Mouse (Mus musculus) kidney, postnatal 36 days (tissue): ENCODE measurements at regions not wholly inside any gene's neighbourhood (a gene's known extent, or its start where the extent isn't known, plus 50 kb on each side); places are given as distances from the start of the nearest gene placed in this dataset.
A peak's percentile ranks its signal among the peaks of the same experiment; 100 is the strongest.

Experiments used
- DNase-seq, 2 experiments: peaks; one replicate each; pipeline ENCODE4 v3.0.0; 2021 to 2022; ENCODE audit warnings: mixed read lengths in 2 of 2

GRCm38 (mm10) chr16:90614137-90614536 is 113.1 kb downstream of the Mis18a start:
- DNase-seq: no peak

DNA sequence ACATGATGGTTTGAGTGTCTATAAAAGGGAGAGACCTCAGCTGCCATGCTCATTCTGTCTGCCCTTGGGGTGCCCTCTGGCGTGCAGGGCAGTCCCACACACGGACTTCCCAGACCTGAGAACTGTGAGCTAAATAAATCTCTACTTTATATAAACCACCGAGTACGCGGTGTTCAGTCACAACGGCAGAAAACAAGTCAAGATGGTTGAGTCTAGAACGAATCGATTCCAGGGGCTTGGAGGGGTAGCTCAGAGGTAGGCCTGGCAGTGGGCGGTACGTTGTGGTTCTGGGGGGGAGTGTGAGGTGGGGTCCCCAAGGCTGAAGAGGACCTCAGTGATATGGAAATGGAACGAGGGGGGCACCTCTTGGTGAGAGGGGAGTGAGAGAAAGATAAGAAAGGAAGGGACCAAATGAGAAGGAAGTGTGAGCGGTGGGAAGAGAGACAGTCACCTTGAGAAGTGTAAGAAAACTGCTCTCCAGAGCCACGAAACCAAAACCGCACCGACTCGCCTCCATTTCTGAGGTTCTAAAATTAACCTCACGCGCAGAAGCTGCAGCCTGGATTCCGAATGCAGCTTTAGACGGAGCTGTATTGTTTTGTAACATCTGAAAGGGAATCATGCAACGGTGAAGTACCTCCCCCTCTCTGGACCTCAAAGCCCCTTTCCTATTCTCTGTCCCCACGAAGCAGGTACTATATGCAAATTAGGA is 117.0 kb downstream of the Mis18a start:
- DNase-seq: no peak

DNA sequence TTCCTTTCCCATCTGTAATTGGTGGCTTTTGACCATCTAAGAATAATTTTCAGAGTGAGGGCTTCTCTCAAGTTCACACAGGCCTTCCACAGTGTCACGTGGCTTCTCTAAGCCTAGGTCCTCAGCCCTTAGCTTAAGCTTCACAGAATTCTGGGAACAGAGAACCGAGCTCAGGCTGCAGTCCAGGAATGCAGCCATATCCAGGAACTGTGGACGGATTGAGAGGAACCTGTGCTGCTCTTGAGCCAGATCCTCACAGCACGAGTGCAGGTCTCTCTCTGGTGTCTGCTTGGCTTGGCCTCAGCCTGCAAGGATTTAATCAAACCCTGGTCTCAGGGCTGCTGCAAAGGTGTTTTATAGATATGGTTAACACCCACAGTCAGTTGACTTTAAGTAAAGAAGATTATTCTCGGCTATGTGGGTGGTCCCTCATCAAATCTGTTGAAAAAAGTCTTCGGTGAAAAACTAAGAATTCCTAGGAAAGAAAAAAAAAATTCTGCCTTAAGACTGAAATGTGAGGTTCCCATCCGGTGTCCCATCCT is 127.8 kb downstream of the Mis18a start:
- DNase-seq: no peak

DNA sequence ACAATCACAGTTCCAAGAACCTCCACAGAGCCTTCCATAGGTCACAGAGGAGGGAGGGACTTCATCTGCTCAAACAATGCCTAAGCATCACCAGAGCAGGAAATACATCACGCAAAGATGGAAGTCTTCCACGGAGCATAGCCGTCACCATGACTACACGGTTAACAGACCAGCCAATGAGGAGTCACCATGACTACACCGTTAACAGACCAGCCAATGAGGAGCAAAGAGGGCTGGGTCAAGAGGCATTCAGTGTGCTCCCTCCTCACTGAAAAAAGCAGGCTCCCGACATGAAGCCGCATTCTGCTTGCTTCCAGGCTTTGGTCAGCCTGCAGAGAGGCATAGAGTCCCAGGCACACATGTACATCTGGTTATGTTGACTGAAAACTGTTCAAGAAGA is 128.5 kb downstream of the Mis18a start:
- no peak for DNase-seq

DNA sequence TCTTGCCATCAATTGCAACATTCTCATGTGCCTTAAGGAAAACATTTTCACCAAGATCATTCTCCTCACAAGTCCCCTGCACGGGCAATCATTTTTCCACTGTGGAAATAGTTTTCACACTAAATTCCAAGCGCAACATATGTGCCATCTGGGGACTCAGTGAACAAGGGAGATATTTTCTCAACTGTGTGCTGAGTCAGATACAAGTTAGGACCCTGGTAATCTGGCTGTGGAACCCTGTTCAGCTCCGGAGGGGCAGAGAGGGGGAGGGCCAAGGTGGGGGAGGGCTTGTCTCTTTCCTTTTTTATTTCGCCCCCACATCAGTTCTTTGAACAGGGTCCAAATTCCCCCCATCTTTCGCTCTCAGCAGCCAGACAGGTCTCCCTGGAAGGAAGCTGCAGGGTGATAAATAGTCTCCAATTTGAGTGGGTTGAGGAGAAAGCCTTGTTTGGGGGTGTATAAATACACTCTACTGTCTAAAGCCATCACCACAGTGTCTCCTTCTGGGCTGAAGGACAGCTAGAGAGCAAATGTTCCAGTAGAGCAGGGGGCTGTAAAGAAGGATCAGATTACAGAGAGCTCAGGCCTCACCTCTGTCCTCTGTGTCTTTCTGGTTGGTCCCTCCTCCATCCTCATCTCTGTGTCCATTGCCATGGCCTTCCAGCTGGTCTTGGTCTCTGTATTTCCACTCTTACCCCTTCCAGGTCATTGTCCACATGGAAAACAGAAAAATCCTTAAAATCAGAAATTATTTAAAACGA is 134.3 kb downstream of the Mis18a start:
- DNase-seq: no peak

DNA sequence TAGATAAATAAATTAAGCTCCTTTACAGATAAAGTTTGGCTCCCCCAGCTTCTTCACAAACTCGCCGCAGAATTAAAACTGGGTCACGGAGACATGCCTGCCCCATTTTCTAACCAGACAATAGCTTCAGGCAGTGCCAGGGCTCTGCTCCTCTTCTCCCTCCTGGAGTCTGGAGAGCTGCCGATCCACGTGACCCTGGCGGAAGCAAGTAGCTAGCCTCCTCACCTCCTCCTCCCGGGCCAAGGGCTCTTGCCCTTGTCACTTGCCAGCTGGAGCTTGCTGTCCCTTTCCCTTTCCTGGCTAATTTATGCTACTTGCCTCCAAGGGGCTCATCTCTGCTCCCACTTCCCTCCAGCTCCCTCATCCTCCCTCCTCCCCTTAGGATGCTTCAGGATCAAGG is 142.0 kb downstream of the Mis18a start:
- peak; percentile 3 to 66 for DNase-seq

DNA sequence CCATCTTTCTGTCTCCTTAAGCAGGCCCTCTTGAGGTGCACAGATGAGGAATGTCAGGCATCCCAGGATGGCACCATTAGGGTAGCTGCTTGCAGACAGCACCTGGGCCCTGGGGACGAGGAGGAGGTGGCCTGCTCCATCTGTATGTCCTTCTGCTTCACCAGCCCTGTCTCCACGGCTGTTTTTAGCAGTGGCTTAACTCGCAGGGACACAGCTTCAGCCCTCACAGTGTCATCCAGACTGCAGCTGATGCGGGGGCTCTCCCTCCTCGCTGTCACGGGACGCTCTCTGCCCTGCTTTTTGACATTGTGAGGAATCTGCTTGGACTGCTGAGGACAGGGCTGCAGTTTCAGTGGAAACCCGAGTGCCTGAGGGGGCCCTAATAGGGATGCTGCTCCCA is 146.8 kb downstream of the Mis18a start:
- DNase-seq: no peak

- DNase-seq: no peak
These were observed 156.1 kb downstream of the Mis18a start for GRCm38 (mm10) chr16:90571107-90571506.

DNA sequence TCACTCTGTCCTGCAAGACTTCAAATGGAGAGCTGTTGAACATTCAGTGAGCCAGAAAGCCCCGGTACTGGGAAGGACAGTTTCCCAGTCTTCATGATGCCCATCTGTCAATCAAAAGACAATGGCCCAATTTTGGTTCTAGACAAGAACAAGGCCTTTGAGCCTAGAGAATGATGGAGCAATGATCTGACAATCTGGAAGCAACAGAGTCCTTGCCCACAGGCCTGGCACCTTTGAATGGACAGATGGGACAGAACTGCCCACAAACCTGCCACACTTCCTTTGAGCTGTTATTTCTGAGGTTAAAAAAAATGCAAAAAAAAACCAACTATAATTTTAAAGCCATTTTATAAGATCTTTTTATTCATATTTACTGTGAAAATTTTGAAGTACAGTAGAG is 157.4 kb downstream of the Mis18a start:
- DNase-seq: no peak

DNA sequence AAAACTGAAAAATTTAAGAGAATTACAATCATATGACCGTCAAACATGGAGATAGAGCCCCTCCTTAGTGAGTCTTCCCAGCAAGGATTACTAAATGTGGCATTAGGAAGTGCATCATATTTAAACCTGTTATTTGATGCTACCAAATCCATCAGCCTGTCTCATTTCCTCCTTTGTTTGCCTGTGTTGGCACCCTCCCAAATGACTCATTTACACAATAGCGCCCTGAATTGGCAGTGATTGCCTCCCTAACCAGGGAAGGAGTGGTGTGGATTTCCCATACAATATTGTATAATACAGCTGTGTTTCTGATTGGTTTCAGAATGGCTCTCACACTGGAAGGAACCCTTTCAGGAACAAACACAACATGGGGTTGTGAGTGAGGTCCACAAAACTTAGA is 162.0 kb downstream of the Mis18a start:
- DNase-seq: no peak

DNA sequence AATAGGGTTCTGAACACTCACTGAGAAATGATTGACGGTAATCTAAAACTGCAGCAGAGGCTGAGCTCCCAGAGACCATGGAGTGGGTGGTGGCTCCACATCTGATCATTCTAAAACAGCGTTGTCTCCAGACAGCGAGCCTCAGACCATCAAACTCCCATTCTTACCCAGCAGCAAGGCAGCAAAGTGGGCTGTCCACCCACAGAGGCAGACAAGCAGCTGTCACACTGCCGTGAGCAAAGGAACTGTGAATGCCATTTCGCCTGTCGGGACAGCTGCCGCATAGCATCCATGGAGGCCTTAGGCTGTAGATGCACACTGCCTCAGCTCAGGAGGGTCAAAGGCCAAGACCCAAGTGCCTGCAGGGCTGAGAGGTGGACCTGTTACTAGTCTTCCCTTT is 167.3 kb downstream of the Hunk start:
- DNase-seq: no peak

DNA sequence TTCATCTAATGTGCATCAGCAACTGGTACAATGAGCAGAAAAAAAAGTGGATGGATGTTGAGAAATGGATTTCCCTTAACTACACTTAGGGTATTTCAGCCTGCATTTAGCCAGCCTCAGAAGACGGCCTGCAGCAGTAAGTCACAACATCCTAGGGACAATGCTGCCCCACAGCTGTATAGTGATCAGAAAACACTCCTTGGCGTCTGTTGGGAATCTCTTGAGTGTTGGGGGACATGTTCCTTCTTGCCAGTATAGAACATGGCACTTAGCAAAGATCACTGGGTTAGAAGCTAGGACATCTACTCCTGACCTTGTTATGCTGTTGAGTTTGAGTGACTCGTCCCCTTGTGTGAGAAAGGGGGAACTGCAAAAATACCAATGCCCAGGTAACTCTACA is 165.2 kb downstream of the Hunk start:
- DNase-seq: no peak

GRCm38 (mm10) chr16:90550058-90550795 is 164.4 kb downstream of the Hunk start:
- no peak for DNase-seq
